Mouse (Mus musculus): ENCODE results near the gene Taf6l. TPM values are rescaled to one million over a fixed set of nuclear protein-coding genes. Genes with fewer than 3 reads are reported as not detected.
A peak's percentile ranks its signal among the peaks of the same experiment; 100 is the strongest.
"Not testable (repeated sequence)": the region's sequence is repeated elsewhere in the genome, so short reads cannot be mapped to it uniquely, and the experiment has no call there.

The Taf6l gene
- polyA plus RNA-seq, 1 experiment from 2014 or later, result 28.4 TPM

DNA sequence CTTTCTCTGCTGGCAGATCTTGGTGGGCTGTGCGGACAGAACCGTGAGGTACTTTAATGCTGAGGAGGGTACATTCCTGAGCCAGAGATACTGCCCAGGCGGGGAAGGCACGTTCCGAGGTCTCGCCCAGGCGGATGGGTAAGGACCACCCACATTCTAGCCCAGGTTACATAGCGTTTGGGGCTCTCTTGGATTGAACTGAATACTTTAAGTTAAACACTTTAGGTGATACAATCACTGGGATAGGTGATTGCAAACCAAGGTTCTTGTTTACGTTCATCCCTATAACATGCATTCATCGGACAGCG is 50.1 kb downstream of the Taf6l start:
- H3K27me3 ChIP-seq (ENCODE audit: insufficient read depth, low read length), result no peaks in the 10 kb centered on the region
- H3K4me2 ChIP-seq (ENCODE audit: low read length), result peak overlapping the region; percentile 91
- peak overlapping the region; percentile 88 for H3K4me3 ChIP-seq (replicated peaks; ENCODE audit: low read depth, low read length)
- ATAC-seq (replicated peaks; ENCODE audit: low FRiP score, low read depth) (peak; percentile 4; the same call in 1 of the 2 replicates), DNase-seq (ENCODE audit: low spot score) (no peak)
- WGBS, result 4% methylated on average over 11 of the region's 11 CpGs
- peaks cover 7% of the 10 kb centered on the region; the same call in 1 of the 2 replicates for H3K4me1 ChIP-seq (replicated peaks; ENCODE audit: insufficient read depth, low read length)
- no peak for TF ChIP-seq CTCF (IDR thresholded peaks at IDR 0.05; ENCODE audit: low read depth)
- H3K9me3 ChIP-seq (replicated peaks; ENCODE audit: low read length), result no peaks in the 10 kb centered on the region
- H3K9ac ChIP-seq (ENCODE audit: low read depth, low read length), result peak overlapping the region; percentile 77
- peak overlapping the region; percentile 26 for H3K27ac ChIP-seq
- peaks cover 15% of the 10 kb centered on the region for H3K36me3 ChIP-seq (ENCODE audit: insufficient read depth, low read length)

DNA sequence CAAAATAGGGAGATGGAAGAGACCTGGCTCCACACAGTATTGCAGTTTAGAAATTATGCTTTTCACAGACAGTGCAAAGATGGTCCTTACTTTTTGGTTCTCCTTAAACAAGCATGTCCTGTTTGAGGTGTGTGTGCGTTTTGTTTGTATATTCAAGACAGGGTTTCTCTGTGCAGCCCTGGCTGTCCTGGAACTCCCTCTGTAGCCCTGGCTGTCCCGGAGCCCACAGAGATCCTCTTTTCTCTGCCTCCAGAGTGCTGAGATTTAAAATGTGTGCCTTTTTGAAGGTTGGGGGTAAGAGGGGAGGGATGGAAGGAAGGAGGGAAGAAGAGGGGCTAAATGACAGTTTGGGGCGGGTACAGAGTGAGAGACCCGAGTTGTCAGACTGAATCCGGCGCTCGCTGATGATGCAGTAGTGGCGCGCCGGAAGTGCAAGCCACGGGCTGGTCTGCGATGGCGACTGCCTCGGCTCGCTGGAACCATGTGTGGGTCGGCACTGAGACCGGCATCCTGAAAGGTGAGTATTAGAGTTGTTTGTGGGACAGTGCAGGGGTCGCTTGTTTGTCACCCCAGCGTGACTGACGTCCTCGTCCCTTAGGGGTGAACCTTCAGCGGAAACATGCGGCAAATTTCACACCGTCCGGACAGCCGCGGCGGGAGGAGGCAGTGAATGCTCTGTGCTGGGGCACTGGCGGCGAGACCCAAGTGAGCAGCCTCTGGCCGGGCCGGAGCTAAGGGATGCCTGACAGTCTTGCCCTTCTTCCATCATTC is 50.6 kb downstream of the Taf6l start, which contains the start of gene Wdr74:
Gene Wdr74 (plus strand): TSS at position 439 of the 771 bp plus-strand sequence.
- DNase-seq (ENCODE audit: low spot score) (peak; percentile 90), ATAC-seq (replicated peaks; ENCODE audit: low FRiP score, low read depth) (peak; percentile 89)
- Histone ChIP-seq H3K4me1 (replicated peaks; ENCODE audit: insufficient read depth, low read length) (peaks cover 3% of the 10 kb centered on the region; the same call in 1 of the 2 replicates), H3K27me3 (ENCODE audit: insufficient read depth, low read length) (no peaks in the 10 kb centered on the region), H3K9me3 (replicated peaks; ENCODE audit: low read length) (no peaks in the 10 kb centered on the region), H3K27ac (peak within 1 kb of the TSS; percentile 26), H3K9ac (ENCODE audit: low read depth, low read length) (peak within 1 kb of the TSS; percentile 77), H3K4me3 (replicated peaks; ENCODE audit: low read depth, low read length) (peak within 1 kb of the TSS; percentile 88), H3K36me3 (ENCODE audit: insufficient read depth, low read length) (peaks cover 15% of the 10 kb centered on the region), H3K4me2 (ENCODE audit: low read length) (peak within 1 kb of the TSS; percentile 91)
- under 1% methylated on average over 27 of the region's 32 CpGs for WGBS
- no peak for TF ChIP-seq CTCF (IDR thresholded peaks at IDR 0.05; ENCODE audit: low read depth)

DNA sequence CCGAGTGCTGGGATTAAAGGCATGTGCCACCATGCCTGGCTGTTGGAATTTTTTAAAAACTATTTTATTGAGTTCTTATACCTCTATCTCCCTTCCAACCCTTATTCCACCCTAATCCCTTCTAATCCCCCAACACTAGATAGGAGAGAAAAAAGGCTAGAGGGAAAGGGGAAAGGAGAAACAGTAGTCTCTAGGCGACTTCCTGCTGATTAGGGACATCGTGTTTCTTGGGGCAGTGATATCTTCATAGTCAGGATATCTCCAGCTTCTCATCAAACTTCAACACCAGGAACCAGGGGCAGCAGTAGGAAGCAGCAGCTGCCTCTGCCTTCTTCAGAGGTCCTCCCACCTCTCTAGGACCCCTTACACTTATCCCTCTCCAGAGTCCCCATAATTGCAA is 51.9 kb downstream of the Taf6l start:
- no peaks in the 10 kb centered on the region for H3K27me3 ChIP-seq (ENCODE audit: insufficient read depth, low read length)
- ATAC-seq (replicated peaks; ENCODE audit: low FRiP score, low read depth) (no peak), DNase-seq (ENCODE audit: low spot score) (no peak)
- H3K4me2 ChIP-seq (ENCODE audit: low read length), result no peak overlapping the region
- H3K4me3 ChIP-seq (replicated peaks; ENCODE audit: low read depth, low read length), result no peak overlapping the region
- H3K9ac ChIP-seq (ENCODE audit: low read depth, low read length), result no peak overlapping the region
- H3K27ac ChIP-seq, result no peak overlapping the region
- no peaks in the 10 kb centered on the region for H3K9me3 ChIP-seq (replicated peaks; ENCODE audit: low read length)
- H3K4me1 ChIP-seq (replicated peaks; ENCODE audit: insufficient read depth, low read length), result no peaks in the 10 kb centered on the region
- TF ChIP-seq CTCF (IDR thresholded peaks at IDR 0.05; ENCODE audit: low read depth), result no peak
- peaks cover 9% of the 10 kb centered on the region; the same call in 1 of the 2 replicates for H3K36me3 ChIP-seq (ENCODE audit: insufficient read depth, low read length)
- 76% methylated on average over 3 of the region's 3 CpGs for WGBS

DNA sequence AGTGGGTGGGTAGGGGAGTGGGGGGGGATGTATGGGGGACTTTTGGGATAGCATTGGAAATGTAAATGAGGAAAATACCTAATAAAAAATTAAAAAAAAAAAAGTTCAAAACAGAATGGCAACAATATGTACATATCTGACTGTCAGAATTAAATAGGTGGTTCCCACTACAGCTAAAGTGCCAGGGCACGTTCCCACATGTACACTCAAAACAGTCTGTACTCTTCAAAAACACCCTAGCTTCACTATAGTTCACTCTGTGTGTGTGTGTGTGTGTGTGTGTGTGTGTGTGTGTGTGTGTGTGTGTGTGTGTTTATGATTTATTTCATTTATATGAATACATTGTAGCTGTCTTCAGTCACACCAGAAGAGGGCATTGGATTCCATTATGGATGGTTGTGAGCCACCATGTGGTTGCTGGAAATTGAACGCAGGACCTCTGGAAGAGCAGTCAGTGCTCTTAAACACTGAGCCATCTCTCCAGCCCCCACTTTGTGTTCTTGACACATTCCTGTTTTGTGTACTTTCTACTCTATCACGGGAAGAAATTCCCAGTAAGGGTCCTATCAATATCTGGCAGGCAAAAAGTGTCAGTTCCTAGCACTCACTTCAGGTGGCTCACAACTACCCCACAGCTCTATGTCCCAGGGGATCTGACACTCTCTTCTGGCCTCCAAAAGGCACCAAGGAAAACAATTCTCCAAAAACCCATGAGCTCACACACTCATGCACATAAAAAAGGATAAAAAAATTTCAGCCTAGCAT is 57.7 kb downstream of the Taf6l start:
- H3K9me3 ChIP-seq (replicated peaks; ENCODE audit: low read length); H3K27me3 ChIP-seq (ENCODE audit: insufficient read depth, low read length); DNase-seq (ENCODE audit: low spot score); H3K9ac ChIP-seq (ENCODE audit: low read depth, low read length); H3K4me1 ChIP-seq (replicated peaks; ENCODE audit: insufficient read depth, low read length); H3K4me3 ChIP-seq (replicated peaks; ENCODE audit: low read depth, low read length); ATAC-seq (replicated peaks; ENCODE audit: low FRiP score, low read depth); H3K27ac ChIP-seq; H3K4me2 ChIP-seq (ENCODE audit: low read length): not testable (repeated sequence)
- WGBS, result 49% methylated on average over 3 of the region's 3 CpGs
- peaks cover 19% of the 10 kb centered on the region for H3K36me3 ChIP-seq (ENCODE audit: insufficient read depth, low read length)

DNA sequence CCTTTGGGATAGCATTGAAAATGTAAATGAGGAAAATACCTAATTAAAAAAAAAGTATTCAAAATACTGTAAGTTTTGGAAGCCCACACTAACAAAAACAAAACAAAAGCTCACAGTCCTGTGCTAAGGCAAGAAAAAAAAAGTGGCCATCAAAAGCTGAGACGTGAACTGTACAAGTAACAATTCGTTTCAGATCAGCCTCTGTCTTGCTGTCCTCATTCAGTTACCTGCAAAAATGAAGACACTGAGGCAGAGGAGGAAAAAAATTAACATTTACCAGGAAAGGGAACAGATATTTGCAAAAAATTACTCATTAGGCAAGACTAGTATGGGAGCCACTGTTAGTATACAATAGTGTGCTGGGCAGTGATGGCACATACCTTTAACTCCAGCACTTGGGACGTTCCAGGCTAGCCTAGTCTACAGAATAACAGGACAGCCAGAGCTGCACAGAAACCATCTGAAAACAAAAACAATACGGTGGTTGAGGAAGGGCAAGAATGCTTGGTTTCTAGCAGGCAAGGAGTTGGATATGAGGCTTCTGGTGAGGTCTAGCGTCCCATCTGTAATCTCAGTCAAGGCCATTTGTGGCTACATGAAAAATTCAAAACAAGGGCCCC is 58.6 kb downstream of the Taf6l start:
- H3K9me3 ChIP-seq (replicated peaks; ENCODE audit: low read length), result no peaks in the 10 kb centered on the region
- no peak for TF ChIP-seq CTCF (IDR thresholded peaks at IDR 0.05; ENCODE audit: low read depth)
- 26% methylated on average over 5 of the region's 5 CpGs for WGBS
- DNase-seq (ENCODE audit: low spot score) (no peak), ATAC-seq (replicated peaks; ENCODE audit: low FRiP score, low read depth) (no peak)
- no peak overlapping the region for H3K27ac ChIP-seq
- 0 out of 2 replicates have a peak, but pooled peaks cover 6% of the 10 kb centered on the region for H3K4me1 ChIP-seq (replicated peaks; ENCODE audit: insufficient read depth, low read length)
- no peak overlapping the region for H3K4me3 ChIP-seq (replicated peaks; ENCODE audit: low read depth, low read length)
- peaks cover 19% of the 10 kb centered on the region for H3K36me3 ChIP-seq (ENCODE audit: insufficient read depth, low read length)
- no peak overlapping the region for H3K9ac ChIP-seq (ENCODE audit: low read depth, low read length)
- no peaks in the 10 kb centered on the region for H3K27me3 ChIP-seq (ENCODE audit: insufficient read depth, low read length)
- H3K4me2 ChIP-seq (ENCODE audit: low read length), result no peak overlapping the region
